13 mouse cellular contexts compared by ENCODE assay signal in the genomic region with DNA sequence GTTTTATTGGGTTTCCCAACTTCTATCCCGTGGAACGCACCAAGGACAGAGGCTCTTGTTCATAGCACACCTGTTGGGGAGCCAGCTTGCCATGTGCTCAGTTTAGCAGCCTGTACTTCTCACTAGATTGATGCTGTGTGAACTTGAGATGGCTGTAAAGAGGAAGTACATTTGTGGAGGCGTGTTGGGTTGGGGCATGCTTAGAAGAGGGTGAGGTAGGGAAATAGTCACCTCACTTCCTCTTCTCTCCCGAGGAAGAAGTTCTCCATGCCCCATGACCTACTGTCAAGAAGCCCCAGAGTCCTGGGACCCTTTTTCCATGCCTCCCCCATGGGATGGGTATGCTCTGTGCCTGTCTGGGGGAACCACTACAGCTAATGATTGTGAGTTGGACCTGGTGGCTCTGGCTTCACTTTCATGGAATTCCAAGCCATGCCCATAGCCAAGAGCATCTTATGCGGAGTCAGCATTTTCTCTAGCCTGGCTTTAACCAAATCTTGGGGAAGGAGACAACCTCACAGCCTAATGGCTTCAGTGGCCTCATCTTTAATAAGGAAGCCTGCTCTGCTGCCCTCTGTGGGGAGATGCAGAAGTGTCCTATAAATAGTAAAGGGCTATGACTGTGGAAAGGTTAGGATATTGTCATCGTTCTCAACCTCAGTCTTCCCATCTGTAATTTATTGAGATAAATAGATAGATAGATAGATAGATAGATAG. TPM values are rescaled to one million over a fixed set of nuclear protein-coding genes. Genes with fewer than 3 reads are reported as not detected.
A peak's percentile ranks its signal among the peaks of the same experiment; 100 is the strongest.
DNase-seq lines count a peak whose midpoint lies in the region; ATAC-seq and TF ChIP-seq lines count a peak whose summit lies in the region.
"Had no signal": no experiment of that assay in that cellular context is flagged by ENCODE, and none has a peak within 500 bp of the region (broad histone marks: within the 10 kb centered on the region; RNA-seq: fewer than 3 reads in every experiment).

No protein-coding gene starts in this region.

- H3K4me1 ChIP-seq in heart, embryonic 12.5 days (replicated peaks) = no peaks in the 10 kb centered on the region
- no peaks in the 10 kb centered on the region for H3K4me1 ChIP-seq in midbrain, postnatal 0 days (ENCODE audit: insufficient read depth, low read length)
- H3K4me1 ChIP-seq in midbrain, embryonic 11.5 days (ENCODE audit: control insufficient read depth, insufficient read depth, low read length) = no peaks in the 10 kb centered on the region
- H3K4me1 ChIP-seq: hindbrain, embryonic 12.5 days had no signal

- ATAC-seq in heart, embryonic 12.5 days (ENCODE audit: insufficient number of reproducible peaks, low FRiP score) = no peak
- no peak for ATAC-seq in midbrain, postnatal 0 days (ENCODE audit: low FRiP score)
- ATAC-seq in midbrain, embryonic 11.5 days (ENCODE audit: low FRiP score) = no peak
- ATAC-seq: forebrain, embryonic 15.5 days; midbrain, embryonic 16.5 days had no signal

- TF ChIP-seq CTCF in midbrain, postnatal 0 days (IDR thresholded peaks at IDR 0.05) = peak; percentile 30

- H3K27ac ChIP-seq in heart, embryonic 12.5 days (ENCODE audit: poor library complexity, severe bottlenecking) = no peak overlapping the region
- no peak overlapping the region for H3K27ac ChIP-seq in midbrain, postnatal 0 days (ENCODE audit: low read depth, low read length)
- H3K27ac ChIP-seq in midbrain, embryonic 11.5 days (ENCODE audit: low read depth, low read length) = no peak overlapping the region
- H3K27ac ChIP-seq: forebrain, embryonic 15.5 days; hindbrain, embryonic 12.5 days had no signal

- peak; percentile 79 for DNase-seq in heart, adult 11 months
- DNase-seq in midbrain, postnatal 0 days (ENCODE audit: low spot score) = no peak
- no peak for DNase-seq in midbrain, embryonic 11.5 days (ENCODE audit: low spot score, missing footprints)
- DNase-seq in induced T-regulatory cell, adult 2 months (ENCODE audit: low read depth) = peak; percentile 54
- DNase-seq in thymus, postnatal 4 days = peak; percentile 37
- DNase-seq in cerebellum, adult 18-20 months = no peak
- DNase-seq in left cerebral cortex, postnatal 10 days (ENCODE audit: extremely low spot score in 1 of 2, low spot score in 2 of 2) = no peak
- DNase-seq: left cerebral cortex, postnatal 4 days; lung, adult 18-20 months had no signal

- WGBS in heart, embryonic 12.5 days = 74% methylated on average over 6 of the region's 6 CpGs
- 82% methylated on average over 6 of the region's 6 CpGs for WGBS in midbrain, postnatal 0 days
- WGBS in midbrain, embryonic 11.5 days = 86% methylated on average over 6 of the region's 6 CpGs

- intact Hi-C loops in left cerebral cortex, postnatal 10 days (cut with DNase I) = no loop called here

- no peak overlapping the region for H3K9ac ChIP-seq in heart, embryonic 12.5 days
- no peak overlapping the region for H3K9ac ChIP-seq in midbrain, postnatal 0 days (replicated peaks; ENCODE audit: low read length, poor library complexity, severe bottlenecking)
- no peak overlapping the region for H3K9ac ChIP-seq in midbrain, embryonic 11.5 days (ENCODE audit: low read length)
- H3K9ac ChIP-seq: forebrain, embryonic 15.5 days; hindbrain, embryonic 12.5 days had no signal

- H3K4me2 ChIP-seq in heart, embryonic 12.5 days = no peak overlapping the region
- no peak overlapping the region for H3K4me2 ChIP-seq in midbrain, postnatal 0 days (ENCODE audit: low read depth, low read length, poor library complexity, severe bottlenecking)
- no peak overlapping the region for H3K4me2 ChIP-seq in midbrain, embryonic 11.5 days
- H3K4me2 ChIP-seq: forebrain, embryonic 15.5 days; hindbrain, embryonic 12.5 days had no signal

- H3K4me3 ChIP-seq in heart, embryonic 12.5 days = no peak overlapping the region
- no peak overlapping the region for H3K4me3 ChIP-seq in midbrain, postnatal 0 days (ENCODE audit: low read depth, low read length)
- no peak overlapping the region for H3K4me3 ChIP-seq in midbrain, embryonic 11.5 days (ENCODE audit: low read depth, low read length)
- H3K4me3 ChIP-seq: forebrain, embryonic 15.5 days; hindbrain, embryonic 12.5 days had no signal

- no peaks in the 10 kb centered on the region for H3K9me3 ChIP-seq in heart, embryonic 12.5 days (replicated peaks)
- no peaks in the 10 kb centered on the region for H3K9me3 ChIP-seq in midbrain, postnatal 0 days (ENCODE audit: low read length)
- H3K9me3 ChIP-seq in midbrain, embryonic 11.5 days (ENCODE audit: control insufficient read depth, low read length) = no peaks in the 10 kb centered on the region
- H3K9me3 ChIP-seq: forebrain, embryonic 15.5 days; hindbrain, embryonic 12.5 days had no signal

- peaks cover 17% of the 10 kb centered on the region for H3K27me3 ChIP-seq in heart, embryonic 12.5 days (replicated peaks)
- no peaks in the 10 kb centered on the region for H3K27me3 ChIP-seq in midbrain, postnatal 0 days (ENCODE audit: insufficient read depth, low read length)
- no peaks in the 10 kb centered on the region for H3K27me3 ChIP-seq in midbrain, embryonic 11.5 days (ENCODE audit: control insufficient read depth, insufficient read depth, low read length)
- H3K27me3 ChIP-seq: forebrain, embryonic 15.5 days; hindbrain, embryonic 12.5 days had no signal

- H3K36me3 ChIP-seq in heart, embryonic 12.5 days = no peaks in the 10 kb centered on the region
- no peaks in the 10 kb centered on the region for H3K36me3 ChIP-seq in midbrain, postnatal 0 days (ENCODE audit: insufficient read depth, low read length)
- no peaks in the 10 kb centered on the region for H3K36me3 ChIP-seq in midbrain, embryonic 11.5 days (ENCODE audit: control insufficient read depth, insufficient read depth, low read length)
- H3K36me3 ChIP-seq: forebrain, embryonic 15.5 days; hindbrain, embryonic 12.5 days had no signal

RNA-seq across cellular contexts. Expression of a gene that starts 18.6 kb away (rescaled TPM):
- polyA plus RNA-seq in heart, embryonic 12.5 days (2016; fragmentation: Nextera tagmentation; extraction: Ambion mirVana) = 0.84 and 0.96 TPM in 2 replicates
- total RNA-seq in midbrain, postnatal 0 days (2014; rRNA removed) = 0.22 and 0.76 TPM in 2 replicates
- polyA plus RNA-seq in midbrain, postnatal 0 days (2015; fragmentation: Nextera tagmentation; extraction: Ambion mirVana) = 1.0 and 1.2 TPM in 2 replicates
- polyA plus RNA-seq in midbrain, embryonic 11.5 days (2014; fragmentation: Nextera tagmentation; extraction: Ambion mirVana) = 1.1 and 1.2 TPM in 2 replicates
- 1 to 10 TPM; 1.6 to 1.8 TPM for total RNA-seq in left cerebral cortex, postnatal 10 days (2021)

RNA-seq across cellular contexts. Expression of a gene that starts 19.1 kb away (rescaled TPM):
- polyA plus RNA-seq in heart, embryonic 12.5 days (2016; fragmentation: Nextera tagmentation; extraction: Ambion mirVana) = 0.15 and 0.41 TPM in 2 replicates
- 3.3 and 6.3 TPM in 2 replicates for total RNA-seq in midbrain, postnatal 0 days (2014; rRNA removed)
- polyA plus RNA-seq in midbrain, postnatal 0 days (2015; fragmentation: Nextera tagmentation; extraction: Ambion mirVana) = 0.79 and 0.85 TPM in 2 replicates
- 2.2 and 2.9 TPM in 2 replicates for polyA plus RNA-seq in midbrain, embryonic 11.5 days (2014; fragmentation: Nextera tagmentation; extraction: Ambion mirVana)
- total RNA-seq in left cerebral cortex, postnatal 10 days (2021) = under 1 TPM; 0.13 to 0.39 TPM

Comparison
In these comparisons a context has a peak if more than half of its experiments do, and no peak if none do; other contexts are left out.
1. DNase-seq: peak in heart, adult 11 months (single experiment), induced T-regulatory cell, adult 2 months (single experiment) and thymus, postnatal 4 days (single experiment); none in midbrain, postnatal 0 days (single experiment), midbrain, embryonic 11.5 days (single experiment), cerebellum, adult 18-20 months (0 of 2) and left cerebral cortex, postnatal 10 days (0 of 2).